Mouse (Mus musculus) left cerebral cortex, adult 9 months (tissue): Measurements from ENCODE around the gene Ralgps2.

Experiments used
- DNase-seq, 2 experiments: peaks; one replicate each; pipeline ENCODE4 v3.0.0; 2022; ENCODE audit warnings: low spot score in 2 of 2

The Ralgps2 gene

GRCm38 (mm10) chr1:156939251-156940141 is at the start of gene Ralgps2:
Ralgps2 (minus strand) TSS chr1:156939626.
- DNase-seq, result peak in 1 of 2 experiments; percentile 47

- DNase-seq, result no peak
These were observed 48.1 kb upstream of the Ralgps2 start for GRCm38 (mm10) chr1:156987576-156987975.

- no peak for DNase-seq
These were observed 47.4 kb upstream of the Ralgps2 start for GRCm38 (mm10) chr1:156986641-156987345.

GRCm38 (mm10) chr1:156985657-156986640 is 46.5 kb upstream of the Ralgps2 start:
- DNase-seq, result no peak

- no peak for DNase-seq
These were observed 43.8 kb upstream of the Ralgps2 start for GRCm38 (mm10) chr1:156983009-156983870.

GRCm38 (mm10) chr1:156981975-156982374 is 42.5 kb upstream of the Ralgps2 start:
- DNase-seq, result no peak

GRCm38 (mm10) chr1:156979722-156980121 is 40.3 kb upstream of the Ralgps2 start:
- DNase-seq, result no peak

- no peak for DNase-seq
These were observed 39.2 kb upstream of the Ralgps2 start for GRCm38 (mm10) chr1:156978656-156979055.

- DNase-seq, result no peak
These were observed 34.4 kb upstream of the Ralgps2 start for GRCm38 (mm10) chr1:156973857-156974256.

- no peak for DNase-seq
These were observed 33.0 kb upstream of the Ralgps2 start for GRCm38 (mm10) chr1:156972391-156972790.

- DNase-seq, result no peak
These were observed 31.9 kb upstream of the Ralgps2 start for GRCm38 (mm10) chr1:156971206-156971811.

GRCm38 (mm10) chr1:156970641-156971040 is 31.2 kb upstream of the Ralgps2 start:
- no peak for DNase-seq

- no peak for DNase-seq
These were observed 28.7 kb upstream of the Ralgps2 start for GRCm38 (mm10) chr1:156968107-156968506.

- no peak for DNase-seq
These were observed 25.1 kb upstream of the Ralgps2 start for GRCm38 (mm10) chr1:156964586-156964932.

- no peak for DNase-seq
These were observed 24.6 kb upstream of the Ralgps2 start for GRCm38 (mm10) chr1:156963871-156964585.

GRCm38 (mm10) chr1:156961481-156962265 is 22.2 kb upstream of the Ralgps2 start:
- DNase-seq, result no peak

GRCm38 (mm10) chr1:156959004-156959403 is 19.6 kb upstream of the Ralgps2 start:
- no peak for DNase-seq

- no peak for DNase-seq
These were observed 17.9 kb upstream of the Ralgps2 start for GRCm38 (mm10) chr1:156957360-156957759.
